Mouse (Mus musculus) bone marrow, adult 2 months (tissue): ENCODE measurements around the gene Cct4. TPM values are rescaled to one million over a fixed set of nuclear protein-coding genes. Genes with fewer than 3 reads are reported as not detected.

Experiments used
- H3K27ac ChIP-seq: fragments of 200-500 bp; 2 replicates; pipeline ENCODE4 v1.5.1; 2012; ENCODE audit warnings: low read depth, mild to moderate bottlenecking, control low read depth, inconsistent platforms, low read length; ENCODE audit not compliant: control insufficient read depth, poor library complexity, insufficient read depth
- H3K4me1 ChIP-seq: fragments of 200-500 bp; 2 replicates; pipeline ENCODE4 v1.6.1; 2011; ENCODE audit warnings: low read length; ENCODE audit not compliant: control insufficient read depth, insufficient read depth
- H3K4me3 ChIP-seq: fragments of 200-500 bp; replicated peaks from 2 replicates; pipeline ENCODE3; 2011; ENCODE audit warnings: mild to moderate bottlenecking, low read depth, low read length, control low read depth; ENCODE audit not compliant: control insufficient read depth
- CTCF ChIP-seq: fragments of 200-500 bp; IDR thresholded peaks from 2 replicates; pipeline ENCODE4 v1.5.1; 2011; ENCODE audit warnings: low read length, control low read depth; ENCODE audit not compliant: control insufficient read depth, insufficient read depth
- POLR2A ChIP-seq: fragments of 200-500 bp; IDR thresholded peaks from 2 replicates; pipeline ENCODE4 v1.6.1; 2011; ENCODE audit warnings: low read depth, mild to moderate bottlenecking, control low read depth, low read length, borderline replicate concordance; ENCODE audit not compliant: control insufficient read depth
- WGBS: fragments of 180-500 bp; shearing (Covaris S2); methylation state at CpG from one replicate; pipeline ENCODE4 v1.1.7; 2018; 5-methylcytosine and 5-hydroxymethylcytosine counted together
- polyA plus RNA-seq: library from polyadenylated mRNA; stranded (reverse); fragments of >200 nt; gene quantifications from 2 replicates; pipeline ENCODE4 v1.2.4, GENCODE M21; 2011; ENCODE audit warnings: low replicate concordance; ENCODE audit not compliant: missing spikeins, insufficient read depth, insufficient read length

The Cct4 gene
- polyA plus RNA-seq, 1 experiment, result 121 TPM

- no peak for TF ChIP-seq POLR2A
- TF ChIP-seq CTCF, result no peak
- WGBS, result 76% methylated on average over 1 of the region's 1 CpGs
- Histone ChIP-seq H3K4me3 (no peak overlapping the region), H3K27ac (no peak overlapping the region), H3K4me1 (no peaks in the 10 kb centered on the region)
These were observed 22.8 kb downstream of the Cct4 start for GRCm38 (mm10) chr11:23013096-23013495.

DNA sequence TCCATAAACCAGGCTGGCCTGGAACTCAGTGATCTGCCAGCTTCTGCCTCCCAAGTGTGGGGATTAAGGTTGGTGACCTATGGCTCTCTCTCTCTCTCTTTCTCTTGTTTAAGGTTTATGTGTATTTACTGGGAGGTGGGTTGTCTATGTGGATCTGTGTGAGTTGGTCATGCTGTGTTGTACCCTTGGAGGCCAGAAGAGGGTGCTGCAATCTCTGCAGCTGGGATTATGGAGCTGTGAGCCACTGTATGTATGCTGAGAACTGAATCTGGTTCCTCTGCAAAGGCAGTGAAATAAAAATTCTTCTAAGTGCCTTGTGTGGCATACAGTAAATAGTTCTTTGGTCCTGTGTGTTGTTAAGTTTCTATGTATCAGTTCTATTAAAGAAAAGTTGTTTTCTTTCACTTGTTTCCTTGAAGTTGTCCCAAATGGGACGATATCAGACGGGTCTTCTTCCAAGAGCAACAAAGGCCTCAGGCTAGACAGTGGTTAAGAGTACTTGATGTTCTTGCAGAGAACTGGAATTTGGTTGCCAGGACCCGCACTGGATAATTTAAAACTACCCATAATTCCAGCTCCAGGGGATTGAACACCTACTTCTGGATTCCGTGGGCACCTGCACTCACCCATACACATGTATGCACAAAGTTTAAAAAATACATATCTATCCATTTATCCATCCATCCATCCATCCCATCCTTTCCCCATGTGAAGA is 23.4 kb downstream of the Cct4 start:
- peak; percentile 70 for TF ChIP-seq CTCF
- TF ChIP-seq POLR2A, result no peak
- 87% methylated on average over 4 of the region's 4 CpGs for WGBS
- no peak overlapping the region for H3K27ac ChIP-seq
- H3K4me1 ChIP-seq, result no peaks in the 10 kb centered on the region
- H3K4me3 ChIP-seq, result no peak overlapping the region

DNA sequence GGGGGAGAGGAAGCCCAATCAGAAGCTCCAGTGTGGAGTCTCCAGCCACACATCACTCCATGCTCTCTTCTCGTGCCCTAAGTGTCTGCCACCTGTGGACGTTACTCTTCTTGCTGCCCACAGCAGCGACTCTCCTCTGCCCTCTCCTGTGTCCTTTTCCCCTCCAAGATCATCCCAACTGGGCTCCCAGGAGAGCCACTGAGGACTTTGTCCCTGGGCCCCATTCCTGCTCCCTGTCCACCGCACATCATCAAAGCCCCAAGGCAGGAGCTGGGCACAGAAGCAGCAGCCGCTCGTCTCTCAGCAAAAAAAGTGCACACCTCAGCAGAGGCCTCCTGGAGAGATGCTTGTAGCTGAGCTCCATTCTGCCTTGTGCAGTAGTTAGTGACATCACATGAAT is 24.7 kb downstream of the Cct4 start:
- H3K27ac ChIP-seq, result no peak overlapping the region
- no peaks in the 10 kb centered on the region for H3K4me1 ChIP-seq
- 79% methylated on average over 6 of the region's 6 CpGs for WGBS
- no peak for TF ChIP-seq CTCF
- TF ChIP-seq POLR2A, result no peak
- H3K4me3 ChIP-seq, result no peak overlapping the region

DNA sequence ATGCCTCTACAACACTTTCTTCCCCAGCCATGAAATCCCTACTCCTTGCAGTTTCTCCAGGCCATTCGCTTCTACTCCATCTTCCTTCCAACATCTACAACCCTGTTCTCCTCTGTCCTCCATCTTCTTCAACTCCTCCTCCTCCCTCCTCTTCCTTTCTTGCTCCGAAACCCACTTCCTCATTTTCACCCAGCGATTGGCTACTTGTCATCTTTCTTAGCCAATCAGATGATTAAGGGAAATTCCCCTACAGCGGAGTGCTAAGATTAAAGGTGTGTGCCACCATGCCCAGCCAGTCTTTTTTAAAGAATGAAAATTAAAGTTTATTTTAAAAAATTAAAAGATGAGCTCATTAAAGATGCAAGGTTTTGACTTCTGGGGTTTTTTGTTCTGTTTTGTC is 27.6 kb downstream of the Cct4 start:
- WGBS, result 59% methylated on average over 4 of the region's 4 CpGs
- H3K4me3 ChIP-seq, result no peak overlapping the region
- no peaks in the 10 kb centered on the region for H3K4me1 ChIP-seq
- TF ChIP-seq POLR2A (no peak), CTCF (no peak)
- no peak overlapping the region for H3K27ac ChIP-seq

DNA sequence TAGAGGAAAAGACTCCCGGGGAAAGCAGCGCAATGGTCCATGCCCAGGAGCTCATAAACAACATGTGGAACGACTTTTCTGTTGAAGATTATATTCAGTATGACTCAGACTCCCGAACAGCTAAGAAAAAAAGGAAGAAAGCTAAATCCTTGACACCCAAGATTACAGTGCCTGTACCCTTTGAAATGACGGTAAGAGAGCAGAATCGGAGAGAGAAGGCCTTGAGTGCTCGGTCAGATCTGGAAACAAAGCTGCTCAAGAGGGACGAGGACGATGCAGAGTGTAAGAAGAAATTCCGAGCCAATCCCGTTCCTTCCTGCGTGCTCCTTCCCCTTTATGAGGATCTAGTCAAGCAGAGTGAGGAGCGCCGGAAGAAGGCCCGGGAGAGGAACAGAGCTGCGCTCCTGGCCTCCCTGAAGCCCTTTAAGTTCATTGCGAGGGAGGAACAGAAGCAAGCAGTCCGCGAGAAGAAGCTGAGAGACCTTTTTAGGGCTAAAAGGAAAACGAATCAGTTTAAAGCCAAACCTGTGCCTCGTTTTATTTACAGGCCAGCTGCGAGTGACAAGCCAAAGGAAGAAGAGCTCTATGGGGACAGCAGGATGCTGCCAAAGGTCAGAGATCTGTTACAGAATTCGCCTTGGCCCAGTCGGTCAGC is 29.9 kb downstream of the Cct4 start:
- Histone ChIP-seq H3K27ac (no peak overlapping the region), H3K4me3 (no peak overlapping the region), H3K4me1 (no peaks in the 10 kb centered on the region)
- 80% methylated on average over 24 of the region's 24 CpGs for WGBS
- no peak for TF ChIP-seq POLR2A
- TF ChIP-seq CTCF, result no peak

- H3K4me3 ChIP-seq, result no peak overlapping the region
- 92% methylated on average over 14 of the region's 14 CpGs for WGBS
- no peaks in the 10 kb centered on the region for H3K4me1 ChIP-seq
- no peak for TF ChIP-seq CTCF
- no peak for TF ChIP-seq POLR2A
- H3K27ac ChIP-seq, result no peak overlapping the region
These were observed 30.5 kb downstream of the Cct4 start for GRCm38 (mm10) chr11:23020841-23021240.

- TF ChIP-seq POLR2A (no peak), CTCF (no peak)
- WGBS, result 81% methylated on average over 2 of the region's 2 CpGs
- Histone ChIP-seq H3K4me3 (no peak overlapping the region), H3K27ac (no peak overlapping the region), H3K4me1 (no peaks in the 10 kb centered on the region)
These were observed 32.8 kb downstream of the Cct4 start for GRCm38 (mm10) chr11:23023155-23023554.

GRCm38 (mm10) chr11:23024169-23024568 is 33.9 kb downstream of the Cct4 start:
- Histone ChIP-seq H3K27ac (no peak overlapping the region), H3K4me1 (no peaks in the 10 kb centered on the region), H3K4me3 (no peak overlapping the region)
- 20% methylated on average over 3 of the region's 3 CpGs for WGBS
- no peak for TF ChIP-seq CTCF
- TF ChIP-seq POLR2A, result no peak
